Mouse (Mus musculus): ENCODE results near the gene Ehd2. TPM values are rescaled to one million over a fixed set of nuclear protein-coding genes. Genes with fewer than 3 reads are reported as not detected.

The Ehd2 gene
- polyA plus RNA-seq, 1 experiment from 2014 or later: 10.1 TPM

DNA sequence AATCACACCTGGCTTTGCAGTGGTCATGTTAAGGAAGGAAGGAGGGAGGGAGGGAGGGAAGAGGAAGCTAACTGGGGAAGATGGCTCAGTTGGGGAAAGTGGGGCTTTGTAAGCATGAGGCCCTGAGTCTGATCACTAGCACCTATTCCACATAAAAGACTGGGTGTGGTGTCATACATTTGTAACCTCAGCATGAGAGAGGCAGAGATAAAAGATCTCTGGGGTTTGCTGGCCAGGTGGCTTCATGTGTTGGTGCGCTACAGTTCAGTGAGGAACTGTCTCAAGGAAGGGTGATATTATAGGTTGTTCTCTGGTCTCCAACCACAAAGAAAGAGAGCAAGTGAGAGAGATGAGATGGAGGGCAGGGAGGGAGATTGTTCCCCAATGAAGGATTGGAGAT is 34.3 kb upstream of the Ehd2 start:
- DNase-seq (ENCODE audit: low spot score): no peak
- WGBS: 96% methylated on average over 1 of the region's 1 CpGs
- H3K4me3 ChIP-seq: no peak overlapping the region
- H3K27me3 ChIP-seq (ENCODE audit: low read depth, poor library complexity, severe bottlenecking): no peaks in the 10 kb centered on the region
- no peaks in the 10 kb centered on the region for H3K9me3 ChIP-seq (replicated peaks)
- H3K27ac ChIP-seq: no peak overlapping the region
- H3K36me3 ChIP-seq: peaks cover 44% of the 10 kb centered on the region
- H3K4me1 ChIP-seq: peaks cover 13% of the 10 kb centered on the region

DNA sequence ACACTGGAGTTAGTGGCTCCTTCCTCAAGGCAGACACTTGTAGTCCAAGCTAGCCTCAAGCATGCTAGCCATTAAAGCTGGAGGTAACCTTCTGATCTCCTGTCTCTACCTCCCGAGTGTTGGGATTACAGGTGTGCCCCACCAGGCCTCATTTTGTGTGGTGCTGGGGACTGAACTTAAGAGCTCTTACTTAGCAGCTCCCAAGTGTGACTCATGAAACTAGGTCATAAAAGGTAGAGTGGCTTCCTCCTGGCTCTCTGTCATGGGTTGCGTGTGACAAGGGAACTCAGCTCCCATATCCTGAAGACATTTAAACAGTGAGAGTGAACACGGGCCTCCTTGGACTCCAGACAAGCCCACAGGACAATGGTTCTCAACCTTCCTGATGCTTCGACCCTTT is 26.4 kb upstream of the Ehd2 start:
- peaks cover 95% of the 10 kb centered on the region for H3K36me3 ChIP-seq
- DNase-seq (ENCODE audit: low spot score): no peak
- 97% methylated on average over 4 of the region's 4 CpGs for WGBS

DNA sequence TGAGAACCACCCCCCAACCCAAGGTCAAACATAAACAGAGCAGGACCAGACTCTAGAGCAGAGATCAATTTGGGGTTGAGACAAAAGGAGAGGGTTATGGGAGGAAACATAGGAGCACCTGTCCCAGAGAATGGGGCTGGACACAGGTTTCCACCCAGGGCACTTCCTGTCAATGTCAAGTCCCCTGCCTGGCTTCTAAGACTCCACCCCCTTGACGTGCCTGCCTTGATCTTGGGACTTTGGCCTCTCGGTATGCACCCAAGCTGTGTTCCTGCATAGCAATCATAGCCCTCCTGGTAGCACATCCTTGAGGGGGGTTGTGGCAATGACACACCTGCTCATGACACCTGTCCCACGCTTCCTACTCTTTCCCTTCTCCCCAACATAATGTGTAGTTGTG is 25.8 kb upstream of the Ehd2 start:
- Histone ChIP-seq H3K4me1 (no peaks in the 10 kb centered on the region), H3K27ac (no peak overlapping the region), H3K27me3 (ENCODE audit: low read depth, poor library complexity, severe bottlenecking) (no peaks in the 10 kb centered on the region), H3K9me3 (replicated peaks) (no peaks in the 10 kb centered on the region), H3K4me3 (no peak overlapping the region), H3K36me3 (peaks cover 99% of the 10 kb centered on the region)
- no peak for DNase-seq (ENCODE audit: low spot score)
- 83% methylated on average over 3 of the region's 3 CpGs for WGBS

More for the DNA sequence above, 26.4 kb upstream of the Ehd2 start:
- Histone ChIP-seq H3K27me3 (ENCODE audit: low read depth, poor library complexity, severe bottlenecking) (no peaks in the 10 kb centered on the region), H3K4me1 (no peaks in the 10 kb centered on the region), H3K4me3 (no peak overlapping the region), H3K9me3 (replicated peaks) (no peaks in the 10 kb centered on the region), H3K27ac (no peak overlapping the region)

DNA sequence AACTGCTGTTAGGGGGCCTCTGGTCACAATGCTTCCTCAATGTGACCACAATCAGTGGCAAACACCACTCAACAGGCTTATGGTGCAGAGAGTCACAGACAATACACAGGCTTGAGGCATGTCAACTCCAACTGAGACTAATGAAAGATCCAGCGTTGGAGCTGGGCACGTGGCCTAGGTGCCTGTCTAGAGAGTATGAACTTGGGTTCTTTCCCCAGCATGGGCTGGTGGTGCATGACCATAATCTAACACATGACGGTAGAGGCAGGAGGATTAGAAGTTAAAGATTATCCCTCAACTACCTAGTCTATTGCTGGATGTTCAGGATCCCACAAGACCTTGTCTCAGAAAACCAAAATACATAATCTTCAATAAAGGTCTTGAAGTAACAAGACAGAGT is 24.4 kb upstream of the Ehd2 start:
- peaks cover 99% of the 10 kb centered on the region for H3K36me3 ChIP-seq

DNA sequence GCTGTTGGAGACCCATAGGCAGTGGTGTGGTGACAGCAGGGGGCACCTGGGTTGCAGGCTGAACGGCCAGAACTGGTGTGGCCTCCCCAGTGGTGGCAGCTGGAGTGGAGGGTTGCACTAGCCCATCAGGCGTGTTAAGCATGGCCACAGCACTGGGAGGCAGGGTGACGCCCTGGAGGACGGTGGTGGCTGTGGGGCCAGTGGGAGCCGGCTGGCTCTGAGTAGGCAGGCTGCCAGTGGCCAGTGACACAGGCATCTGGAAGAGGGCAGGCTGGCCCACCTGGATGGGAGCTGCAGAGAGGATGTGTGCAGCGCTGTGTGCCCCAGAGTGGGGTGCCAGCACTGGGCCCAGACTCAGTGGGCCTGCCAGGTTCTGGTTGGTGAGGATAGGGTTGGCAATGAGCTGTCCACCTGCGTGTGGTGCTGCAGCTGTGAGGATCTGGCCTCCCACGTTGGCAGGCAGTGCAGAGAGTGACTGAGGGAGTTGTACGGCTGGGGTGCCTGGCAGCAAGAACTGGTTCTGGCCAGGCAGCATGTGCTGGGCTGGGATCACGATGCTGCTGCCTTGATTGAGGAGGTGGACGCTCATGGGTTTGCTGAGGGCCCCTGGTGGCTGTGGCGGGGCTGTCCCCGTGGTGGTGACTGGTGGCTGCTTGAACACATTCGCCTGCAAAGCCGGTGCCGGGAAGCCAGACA is 20.4 kb upstream of the Ehd2 start:
- WGBS: 93% methylated on average over 16 of the region's 16 CpGs
- no peak for DNase-seq (ENCODE audit: low spot score)
- Histone ChIP-seq H3K4me1 (no peaks in the 10 kb centered on the region), H3K27ac (no peak overlapping the region), H3K9me3 (replicated peaks) (no peaks in the 10 kb centered on the region), H3K4me3 (no peak overlapping the region), H3K27me3 (ENCODE audit: low read depth, poor library complexity, severe bottlenecking) (no peaks in the 10 kb centered on the region), H3K36me3 (peaks cover 88% of the 10 kb centered on the region)

More for the DNA sequence above, 24.4 kb upstream of the Ehd2 start:
- H3K27me3 ChIP-seq (ENCODE audit: low read depth, poor library complexity, severe bottlenecking): no peaks in the 10 kb centered on the region
- no peak overlapping the region for H3K4me3 ChIP-seq
- no peak overlapping the region for H3K27ac ChIP-seq
- DNase-seq (ENCODE audit: low spot score): no peak
- WGBS: 95% methylated on average over 3 of the region's 3 CpGs
- no peaks in the 10 kb centered on the region for H3K9me3 ChIP-seq (replicated peaks)
- no peaks in the 10 kb centered on the region for H3K4me1 ChIP-seq

DNA sequence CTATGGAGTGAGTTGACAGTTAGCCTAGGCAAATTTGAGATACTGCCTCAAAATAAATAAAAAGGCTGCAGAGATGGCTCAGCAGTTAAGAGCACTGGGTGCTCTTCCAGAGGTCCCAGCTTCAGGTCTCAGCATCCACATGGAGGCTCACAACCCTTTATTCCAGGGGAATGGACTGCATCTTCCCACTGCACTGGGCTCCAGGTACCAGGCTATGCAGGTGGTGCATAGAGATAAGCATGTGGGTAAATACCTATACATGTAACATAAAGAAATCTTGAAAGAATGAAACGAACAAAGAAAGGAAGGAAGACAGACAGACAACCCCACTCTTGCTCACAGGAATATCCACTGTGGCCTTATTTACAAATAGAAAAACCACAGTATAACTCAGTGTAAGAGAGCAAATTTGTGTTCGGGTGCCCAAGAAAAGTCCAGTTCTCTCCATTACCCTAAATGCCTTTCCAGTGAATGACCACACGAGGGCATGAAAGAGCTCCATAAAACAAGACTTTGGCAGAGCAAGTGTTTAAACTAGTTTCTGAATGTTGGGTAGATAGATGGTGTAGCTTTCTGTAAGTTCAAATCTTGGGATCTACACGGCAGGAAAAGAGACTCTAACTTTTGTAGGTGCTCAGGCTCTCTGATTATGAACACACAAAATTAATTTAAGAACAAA is 15.5 kb upstream of the Ehd2 start:
- Histone ChIP-seq H3K27ac (no peak overlapping the region), H3K36me3 (peaks cover 87% of the 10 kb centered on the region), H3K27me3 (ENCODE audit: low read depth, poor library complexity, severe bottlenecking) (no peaks in the 10 kb centered on the region), H3K9me3 (replicated peaks) (no peaks in the 10 kb centered on the region), H3K4me3 (no peak overlapping the region), H3K4me1 (no peaks in the 10 kb centered on the region)
- 48% methylated on average over 4 of the region's 4 CpGs for WGBS
- DNase-seq (ENCODE audit: low spot score): no peak

DNA sequence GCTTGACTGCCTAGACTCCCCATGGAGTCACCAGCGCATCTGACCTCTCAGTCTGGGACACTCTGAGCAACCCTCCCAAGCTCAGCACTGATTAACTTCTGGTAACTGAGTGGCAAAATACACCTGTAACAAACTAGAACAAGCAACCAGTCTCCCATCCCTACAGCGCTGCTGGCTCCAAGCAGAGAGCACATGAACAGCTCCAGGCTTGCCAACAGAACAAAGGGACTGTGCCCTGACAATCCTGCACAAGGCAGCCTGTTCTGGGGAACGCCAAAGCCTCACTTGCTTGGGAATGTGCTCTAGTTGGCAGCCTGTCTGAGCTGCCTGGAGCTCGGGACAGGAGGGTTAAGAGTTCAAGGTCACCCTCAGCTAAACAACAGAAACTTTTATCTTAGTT is 14.2 kb upstream of the Ehd2 start:
- peaks cover 87% of the 10 kb centered on the region for H3K36me3 ChIP-seq
- 89% methylated on average over 4 of the region's 4 CpGs for WGBS

DNA sequence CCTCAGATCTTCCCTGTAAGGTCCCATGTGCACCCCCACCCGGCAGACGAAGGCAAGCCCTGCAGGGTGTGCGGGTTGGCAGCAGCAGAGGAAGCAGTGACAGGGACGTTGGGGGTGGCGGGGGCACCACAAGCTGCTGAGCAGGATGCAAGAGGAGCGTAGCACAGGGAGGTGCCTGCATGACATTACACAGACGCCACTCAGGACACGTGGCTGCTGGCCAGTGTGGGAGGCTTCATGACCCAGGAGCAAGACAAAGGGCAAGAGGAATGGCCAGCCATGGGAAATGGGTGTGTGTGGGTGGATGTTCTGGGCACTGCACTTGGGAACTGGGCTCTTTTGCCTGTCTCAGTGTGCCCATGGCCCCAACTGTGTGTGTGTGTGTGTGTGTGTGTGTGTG is 12.9 kb upstream of the Ehd2 start:
- Histone ChIP-seq H3K4me1 (no peaks in the 10 kb centered on the region), H3K9me3 (replicated peaks) (no peaks in the 10 kb centered on the region), H3K4me3 (no peak overlapping the region), H3K27me3 (ENCODE audit: low read depth, poor library complexity, severe bottlenecking) (no peaks in the 10 kb centered on the region), H3K27ac (no peak overlapping the region), H3K36me3 (peaks cover 85% of the 10 kb centered on the region)
- no peak for DNase-seq (ENCODE audit: low spot score)
- 86% methylated on average over 8 of the region's 8 CpGs for WGBS

More for the DNA sequence above, 14.2 kb upstream of the Ehd2 start:
- H3K4me3 ChIP-seq: no peak overlapping the region
- no peaks in the 10 kb centered on the region for H3K9me3 ChIP-seq (replicated peaks)
- no peak for DNase-seq (ENCODE audit: low spot score)
- H3K4me1 ChIP-seq: no peaks in the 10 kb centered on the region
- H3K27me3 ChIP-seq (ENCODE audit: low read depth, poor library complexity, severe bottlenecking): no peaks in the 10 kb centered on the region
- no peak overlapping the region for H3K27ac ChIP-seq

DNA sequence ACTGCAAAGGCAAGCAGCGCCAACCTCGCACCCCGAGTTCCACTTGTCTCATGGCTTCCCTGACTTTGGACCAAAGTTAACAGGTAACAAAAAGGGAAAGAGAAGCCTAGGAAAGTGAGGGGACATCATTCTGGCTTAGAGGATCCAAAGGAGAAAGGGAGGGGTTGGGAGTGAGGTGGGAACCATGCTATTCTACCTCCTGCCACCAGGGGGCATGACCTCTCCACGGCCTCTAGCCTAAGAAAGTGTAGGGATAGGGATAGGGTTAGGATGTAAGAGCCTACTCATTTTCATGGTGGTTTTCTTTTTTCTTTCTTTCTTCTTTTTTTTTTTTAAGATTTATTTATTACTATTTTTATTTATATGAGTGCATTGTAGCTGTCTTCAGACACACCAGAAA is 8.5 kb upstream of the Ehd2 start:
- Histone ChIP-seq H3K9me3 (replicated peaks) (no peaks in the 10 kb centered on the region), H3K4me3 (no peak overlapping the region), H3K36me3 (peaks cover 98% of the 10 kb centered on the region), H3K4me1 (no peaks in the 10 kb centered on the region), H3K27ac (no peak overlapping the region), H3K27me3 (ENCODE audit: low read depth, poor library complexity, severe bottlenecking) (no peaks in the 10 kb centered on the region)
- 85% methylated on average over 4 of the region's 4 CpGs for WGBS
- peak; percentile 51 for DNase-seq (ENCODE audit: low spot score)

DNA sequence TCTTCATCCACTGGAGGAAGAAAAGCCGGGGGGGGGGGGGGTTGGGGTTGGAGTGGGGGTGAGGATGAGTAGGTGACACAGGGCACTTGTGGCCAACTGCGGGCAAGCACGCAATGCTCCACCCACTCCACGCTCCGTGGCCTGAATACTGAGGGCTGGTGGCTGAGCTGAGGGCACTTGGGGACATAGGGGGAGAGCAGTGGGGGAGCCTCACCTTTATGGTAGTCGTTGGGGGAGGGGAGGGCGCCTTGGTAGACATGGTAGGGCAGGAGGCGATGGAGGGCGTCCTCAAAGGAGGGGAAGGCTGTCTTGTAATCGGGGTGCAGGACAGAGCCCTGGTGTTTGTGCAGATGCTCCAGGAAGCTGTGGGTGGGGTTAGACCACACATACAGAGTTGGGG is 8.1 kb upstream of the Ehd2 start:
- no peak overlapping the region for H3K4me3 ChIP-seq
- H3K9me3 ChIP-seq (replicated peaks): no peaks in the 10 kb centered on the region
- H3K27me3 ChIP-seq (ENCODE audit: low read depth, poor library complexity, severe bottlenecking): no peaks in the 10 kb centered on the region
- no peak overlapping the region for H3K27ac ChIP-seq
- 96% methylated on average over 10 of the region's 10 CpGs for WGBS
- no peaks in the 10 kb centered on the region for H3K4me1 ChIP-seq
- peaks cover 97% of the 10 kb centered on the region for H3K36me3 ChIP-seq
- DNase-seq (ENCODE audit: low spot score): no peak

DNA sequence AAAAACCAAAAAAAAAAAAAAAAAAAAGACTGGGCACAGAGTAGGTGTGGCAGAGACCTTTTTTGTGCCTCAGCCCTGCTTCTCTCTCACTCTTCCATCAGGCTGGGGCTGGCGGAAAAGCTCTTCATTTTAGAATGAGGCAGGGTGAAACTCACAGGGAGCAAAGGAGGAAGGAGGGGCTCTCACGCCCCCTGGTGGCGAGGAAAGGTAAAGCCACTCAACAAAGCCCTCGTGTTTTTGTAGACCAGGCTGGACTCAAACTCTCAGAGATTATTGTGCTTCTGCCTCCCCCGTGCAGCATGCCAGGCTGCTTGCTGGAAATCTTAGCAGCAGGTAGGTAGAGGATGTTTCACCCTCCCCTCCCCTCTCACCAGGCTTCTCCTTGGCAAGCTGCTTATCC is 7.3 kb upstream of the Ehd2 start:
- DNase-seq (ENCODE audit: low spot score): peak; percentile 63
- 62% methylated on average over 5 of the region's 5 CpGs for WGBS
- H3K36me3 ChIP-seq: peaks cover 97% of the 10 kb centered on the region

DNA sequence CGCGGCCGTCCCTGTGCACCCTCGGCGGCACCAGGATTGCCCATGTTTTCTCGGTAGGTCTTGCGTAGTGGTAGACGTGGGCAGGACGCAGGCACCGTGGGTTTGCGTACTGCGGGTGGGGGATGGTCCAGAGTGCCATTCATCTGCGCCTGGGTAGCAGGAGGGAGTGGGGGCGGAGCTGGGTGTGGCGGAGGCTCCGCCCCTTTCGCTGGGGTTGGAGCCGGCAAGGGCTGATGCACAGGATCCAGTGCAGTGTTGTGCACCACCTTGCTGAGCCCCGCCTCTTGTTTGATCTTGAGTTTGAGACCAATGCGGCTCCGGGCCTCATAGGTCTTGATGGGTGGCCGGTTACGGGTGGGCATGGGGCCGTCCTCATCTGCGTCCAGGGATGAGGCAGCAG is 4.9 kb upstream of the Ehd2 start:
- WGBS: 64% methylated on average over 25 of the region's 25 CpGs
- DNase-seq (ENCODE audit: low spot score): no peak
- no peaks in the 10 kb centered on the region for H3K27me3 ChIP-seq (ENCODE audit: low read depth, poor library complexity, severe bottlenecking)
- 0 out of 2 replicates have a peak, but pooled peaks cover 3% of the 10 kb centered on the region for H3K4me1 ChIP-seq
- 0 out of 2 replicates have a peak, but pooled peaks cover 2% of the 10 kb centered on the region for H3K9me3 ChIP-seq (replicated peaks)
- no peak overlapping the region for H3K4me3 ChIP-seq
- H3K27ac ChIP-seq: no peak overlapping the region
- H3K36me3 ChIP-seq: peaks cover 72% of the 10 kb centered on the region

More for the DNA sequence above, 7.3 kb upstream of the Ehd2 start:
- H3K27ac ChIP-seq: no peak overlapping the region
- H3K4me1 ChIP-seq: no peaks in the 10 kb centered on the region
- H3K4me3 ChIP-seq: no peak overlapping the region
- H3K9me3 ChIP-seq (replicated peaks): 0 out of 2 replicates have a peak, but pooled peaks cover 2% of the 10 kb centered on the region
- no peaks in the 10 kb centered on the region for H3K27me3 ChIP-seq (ENCODE audit: low read depth, poor library complexity, severe bottlenecking)

DNA sequence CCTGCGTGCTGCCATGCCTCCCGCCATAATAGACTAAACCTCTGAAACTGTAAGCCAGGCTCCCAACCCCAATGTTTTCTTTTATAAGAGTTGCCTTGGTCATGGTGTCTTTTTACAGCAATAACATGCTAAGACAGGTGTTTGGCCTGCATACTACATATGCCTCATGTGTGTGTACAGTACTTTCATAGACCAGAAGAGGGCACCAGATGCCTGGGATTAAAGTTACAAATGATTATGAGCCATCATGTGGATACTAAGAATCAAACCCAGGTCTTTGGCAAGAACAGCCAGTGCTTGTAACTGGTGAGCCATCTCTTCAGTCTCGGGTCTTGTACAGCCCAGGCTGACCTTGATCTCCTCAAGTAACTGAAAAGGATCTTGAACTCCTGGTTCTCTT is 2.3 kb upstream of the Ehd2 start:
- Histone ChIP-seq H3K27ac (no peak overlapping the region), H3K36me3 (peaks cover 49% of the 10 kb centered on the region), H3K27me3 (ENCODE audit: low read depth, poor library complexity, severe bottlenecking) (no peaks in the 10 kb centered on the region), H3K9me3 (replicated peaks) (0 out of 2 replicates have a peak, but pooled peaks cover 2% of the 10 kb centered on the region), H3K4me3 (no peak overlapping the region), H3K4me1 (0 out of 2 replicates have a peak, but pooled peaks cover 5% of the 10 kb centered on the region)
- 88% methylated on average over 3 of the region's 3 CpGs for WGBS
- no peak for DNase-seq (ENCODE audit: low spot score)

Measured in limb, embryonic 10.5 days (tissue).